Mouse (Mus musculus) kidney, postnatal 10 days (tissue): ENCODE results near the gene Cphx3.
"Not testable (repeated sequence)": the region's sequence is repeated elsewhere in the genome, so short reads cannot be mapped to it uniquely, and the experiment has no call there.

ENCODE experiments used
- DNase-seq: peaks from one replicate; pipeline ENCODE4 v3.0.0; 2021; ENCODE audit warnings: mixed read lengths

The Cphx3 gene

DNA sequence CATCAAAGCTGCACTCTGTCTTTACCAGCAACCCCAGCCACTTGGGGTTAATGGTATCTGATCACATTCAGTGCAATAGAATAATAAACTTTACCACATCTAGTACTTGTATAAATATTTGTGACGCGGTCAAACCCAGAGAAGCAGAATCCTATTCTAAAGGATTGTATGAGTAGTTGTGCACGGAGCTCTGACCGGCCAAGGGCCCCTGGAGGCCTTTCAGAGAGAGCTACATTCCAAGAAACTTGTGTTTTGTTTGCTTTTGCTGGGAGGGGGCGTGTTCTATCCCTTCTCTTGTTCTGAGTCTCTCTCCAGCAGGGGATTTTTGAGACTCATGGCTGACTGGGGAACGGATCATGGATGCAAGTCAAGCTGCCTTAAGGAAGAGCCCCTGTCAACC lies 92.9 kb downstream of the Cphx3 start:
- not testable (repeated sequence) for DNase-seq

- DNase-seq, result not testable (repeated sequence)
Measured at GRCm38 (mm10) chr14:26181660-26182059, 99.6 kb downstream of the Cphx3 start.

DNA sequence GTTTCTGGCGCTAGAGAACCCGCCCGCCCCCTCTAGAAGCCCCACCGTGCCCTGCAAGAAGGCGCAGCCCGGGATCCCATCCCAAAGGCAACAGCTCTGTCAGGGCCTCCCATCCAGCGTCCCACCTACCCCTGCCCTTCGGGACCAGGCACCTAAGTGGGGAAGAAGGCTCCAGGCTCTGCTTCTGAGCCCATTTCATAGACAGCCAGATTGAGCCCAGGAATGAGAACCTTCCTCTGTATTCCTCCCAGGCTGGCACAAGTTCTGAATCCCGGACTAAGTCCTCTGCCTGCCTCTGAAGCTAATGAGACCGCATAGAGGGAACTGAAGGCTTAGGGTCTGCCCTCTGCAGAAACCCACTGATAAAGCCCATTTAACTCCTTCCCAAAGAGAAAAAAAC lies 100.3 kb downstream of the Cphx3 start, which contains the start of gene Plac9b:
Gene Plac9b (minus strand): TSS at position 101 of the 400 bp plus-strand sequence.
- not testable (repeated sequence) for DNase-seq

- not testable (repeated sequence) for DNase-seq
Measured at GRCm38 (mm10) chr14:26186638-26187037, 104.5 kb downstream of the Cphx3 start.

DNA sequence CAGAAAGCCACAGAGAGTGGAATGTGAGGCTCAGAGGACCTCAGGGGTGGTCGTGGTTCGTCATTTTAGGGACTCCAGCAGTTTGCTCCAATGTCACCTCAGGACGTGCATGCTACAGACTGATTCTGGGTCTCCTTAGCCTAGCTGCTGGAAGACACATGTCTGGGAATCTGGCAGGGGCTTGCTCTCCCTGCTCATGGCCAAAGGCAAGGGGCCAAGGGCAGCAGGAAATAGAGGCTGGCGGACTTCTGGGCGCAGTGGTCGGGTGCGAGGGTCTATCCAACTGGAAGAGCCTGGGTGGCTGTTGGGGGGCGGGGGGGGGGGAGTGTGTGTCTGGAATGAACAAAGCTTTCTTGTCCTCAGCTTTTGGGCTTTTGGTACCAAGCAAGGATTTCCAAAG lies 106.3 kb downstream of the Cphx3 start:
- DNase-seq, result not testable (repeated sequence)

DNA sequence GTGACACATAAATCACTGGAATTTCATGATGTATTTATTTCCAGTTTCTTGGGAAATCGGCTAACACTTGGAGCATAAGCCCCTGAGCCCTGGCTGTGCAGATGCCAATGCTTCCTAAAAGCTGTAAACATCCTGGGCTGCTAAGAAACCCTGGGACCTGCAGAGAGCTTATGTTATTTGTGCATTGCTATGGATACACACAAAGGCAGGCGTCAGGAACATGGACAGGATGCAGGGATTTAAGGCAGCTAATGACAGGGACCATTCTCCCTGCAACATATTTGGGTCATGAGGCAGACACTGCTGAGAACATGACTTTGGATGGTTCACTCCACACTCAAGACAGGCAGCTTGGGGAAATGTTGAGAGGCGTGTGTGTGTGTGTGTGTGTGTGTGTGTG lies 115.8 kb downstream of the Cphx3 start:
- DNase-seq, result not testable (repeated sequence)

GRCm38 (mm10) chr14:26206197-26206925 lies 124.3 kb downstream of the Cphx3 start:
- not testable (repeated sequence) for DNase-seq

- not testable (repeated sequence) for DNase-seq
Measured at GRCm38 (mm10) chr14:26206926-26207247, 124.8 kb downstream of the Cphx3 start, which contains the start of gene Tmem254b. TSS of gene Tmem254b (minus strand) at chr14:26207041.

DNA sequence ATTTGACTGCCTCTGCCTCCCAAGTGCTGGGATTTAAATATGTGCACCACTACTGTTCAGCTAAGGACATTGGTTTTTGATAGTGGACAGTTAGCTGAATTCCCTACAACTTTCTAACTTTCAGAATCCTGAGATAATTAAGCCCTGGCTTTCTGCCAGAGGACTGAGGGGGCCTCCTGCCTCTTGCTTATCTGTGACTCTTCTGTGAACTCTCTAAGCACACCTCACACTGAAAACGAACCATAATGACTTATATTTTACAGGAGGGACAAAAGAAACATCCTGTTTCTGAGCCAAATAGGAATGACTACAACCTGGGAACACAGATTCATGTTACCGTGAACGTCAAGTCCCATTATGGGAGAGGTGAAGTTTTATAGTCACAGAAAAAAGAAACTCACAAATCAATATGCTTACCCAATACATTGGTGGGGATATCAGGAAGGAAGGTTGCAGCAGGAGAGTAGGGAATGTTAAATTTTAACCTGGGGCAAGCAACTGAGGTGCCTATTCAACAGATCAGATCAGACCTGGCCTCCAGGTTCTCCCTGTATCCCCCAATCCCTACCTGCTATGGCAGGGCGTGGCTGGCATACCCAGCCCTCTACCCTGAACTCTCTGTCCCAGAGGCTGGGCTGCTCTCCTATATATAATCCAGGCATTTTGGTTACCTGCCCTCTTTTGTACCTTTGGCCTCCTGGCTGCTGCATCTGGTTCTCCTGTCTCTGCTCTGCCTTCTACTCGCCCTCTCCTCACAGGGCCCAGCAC lies 134.3 kb downstream of the Cphx3 start:
- not testable (repeated sequence) for DNase-seq

DNA sequence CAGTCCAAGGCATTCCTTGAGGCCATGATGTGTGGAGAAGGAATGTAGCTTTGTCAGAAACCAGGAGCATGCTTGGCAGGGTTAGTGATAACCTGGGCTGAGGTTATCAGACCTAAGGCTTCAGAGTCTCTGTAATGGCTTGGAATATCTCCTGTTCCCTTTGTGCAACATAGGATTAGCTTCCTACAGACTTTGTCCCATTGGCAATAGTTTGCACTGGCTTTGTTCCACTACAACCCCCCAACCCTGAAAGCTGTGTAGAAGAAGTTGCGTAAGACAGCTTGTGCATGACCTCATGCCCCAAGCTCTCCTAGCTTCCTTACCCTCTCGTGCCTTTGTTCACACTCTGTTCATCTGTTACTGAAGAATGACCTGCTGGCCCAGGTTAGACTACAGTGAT lies 155.1 kb downstream of the Cphx3 start:
- DNase-seq, result not testable (repeated sequence)

DNA sequence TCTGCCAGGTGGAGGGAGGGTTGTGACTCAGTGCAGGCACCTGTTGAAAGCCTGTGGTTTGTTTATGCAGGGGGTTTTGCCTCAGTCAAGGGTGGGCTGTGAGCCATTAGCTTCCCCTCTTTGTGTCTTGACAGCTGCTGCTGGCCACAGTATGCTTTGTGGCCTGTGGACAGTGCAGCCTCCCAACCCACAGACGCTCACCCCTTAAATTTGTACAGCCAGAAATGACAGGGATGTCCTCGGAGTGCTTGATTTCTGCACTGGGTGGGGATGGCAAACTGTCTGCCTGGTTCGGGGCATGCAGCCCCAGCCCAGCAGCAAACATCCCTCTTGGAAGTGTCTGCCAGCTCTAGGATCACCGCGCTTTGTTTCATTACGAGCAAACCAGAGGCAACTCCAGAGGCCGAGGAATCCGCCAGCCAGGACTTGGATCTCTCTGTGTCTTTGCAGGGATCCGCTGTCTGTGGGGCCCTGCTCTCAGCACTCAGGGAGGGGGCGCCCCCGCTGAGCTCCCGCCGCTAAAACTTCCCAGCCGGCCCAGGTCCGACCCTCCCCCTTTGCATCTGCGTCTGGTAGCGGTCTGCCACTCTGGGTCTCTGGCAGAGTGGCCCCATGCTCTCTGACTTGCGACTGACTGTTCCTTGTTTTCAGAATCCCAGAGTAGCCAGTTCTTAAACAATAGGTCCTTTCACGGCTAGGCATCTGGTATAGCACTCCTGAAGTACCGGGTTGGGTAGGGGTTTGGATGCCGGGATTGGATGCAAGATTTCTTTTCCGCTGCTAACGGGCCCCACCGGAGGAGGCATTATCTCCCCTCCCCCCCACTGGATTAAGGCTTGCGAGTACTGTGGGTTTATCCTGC lies 175.9 kb downstream of the Cphx3 start, which contains the start of gene Duxbl3:
Gene Duxbl3 (plus strand): TSS at position 207 of the 862 bp plus-strand sequence.
- not testable (repeated sequence) for DNase-seq

- DNase-seq, result not testable (repeated sequence)
Measured at GRCm38 (mm10) chr14:26258729-26259128, 176.6 kb downstream of the Cphx3 start.
